Mouse (Mus musculus): ENCODE measurements around the gene Gm45140.

GRCm38 (mm10) chr6:87796251-87796880 lies 39.2 kb downstream of the Gm45140 start:
- TF ChIP-seq ZKSCAN1 (IDR thresholded peaks at IDR 0.05; ENCODE audit: borderline replicate concordance, low read depth, low read length) (no peak), CTCF (conservative IDR thresholded peaks at IDR 0.05 in 1 of 2, IDR thresholded peaks at IDR 0.05 in 1 of 2; ENCODE audit: low read depth in 2 of 2, low read length in 2 of 2) (no peak), RAD21 (IDR thresholded peaks at IDR 0.05; ENCODE audit: low read depth, low read length) (no peak), EP300 (IDR thresholded peaks at IDR 0.05; ENCODE audit: low read length) (no peak)

Measured in CH12.LX (cell line).